Mouse (Mus musculus): ENCODE data around the gene Arl6ip5.

Gene Arl6ip5

DNA sequence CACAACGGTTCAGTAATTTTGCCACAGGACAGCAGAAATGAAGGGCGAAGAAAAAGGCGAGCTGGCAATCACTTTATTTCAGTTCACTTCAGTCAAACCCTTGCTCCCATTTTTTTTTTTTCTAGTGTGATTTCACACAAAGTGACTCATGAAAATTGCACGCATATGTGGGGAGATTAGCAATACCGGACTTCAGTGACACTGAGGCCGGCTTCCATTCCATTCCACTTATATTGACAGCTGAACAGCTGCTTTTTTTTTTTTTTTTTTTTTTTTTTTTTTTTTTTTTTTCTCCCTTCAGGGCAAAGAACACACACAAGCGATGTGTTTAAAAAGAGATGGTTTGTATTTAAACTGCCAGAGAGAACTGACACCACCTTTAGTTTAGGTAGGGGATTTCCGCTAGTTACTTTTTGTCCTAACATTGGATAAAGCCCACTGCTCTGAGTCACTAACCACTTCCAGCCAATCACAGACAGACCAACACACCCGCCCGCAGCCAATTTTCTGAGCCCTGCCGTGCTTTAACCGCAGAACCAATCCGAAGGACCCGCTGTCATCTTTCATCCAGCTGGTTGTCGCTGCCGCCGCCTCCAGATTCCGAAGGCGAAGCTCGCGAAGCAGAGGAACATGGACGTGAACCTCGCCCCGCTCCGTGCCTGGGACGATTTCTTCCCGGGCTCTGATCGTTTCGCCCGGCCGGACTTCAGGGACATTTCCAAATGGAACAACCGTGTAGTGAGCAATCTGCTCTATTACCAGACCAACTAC lies at the start of gene Arl6ip5:
Gene Arl6ip5, plus strand, starts transcription at position 499 of the 771 bp plus-strand sequence.
- peak; percentile 94 for DNase-seq (ENCODE audit: low spot score in 2 of 2)

DNA sequence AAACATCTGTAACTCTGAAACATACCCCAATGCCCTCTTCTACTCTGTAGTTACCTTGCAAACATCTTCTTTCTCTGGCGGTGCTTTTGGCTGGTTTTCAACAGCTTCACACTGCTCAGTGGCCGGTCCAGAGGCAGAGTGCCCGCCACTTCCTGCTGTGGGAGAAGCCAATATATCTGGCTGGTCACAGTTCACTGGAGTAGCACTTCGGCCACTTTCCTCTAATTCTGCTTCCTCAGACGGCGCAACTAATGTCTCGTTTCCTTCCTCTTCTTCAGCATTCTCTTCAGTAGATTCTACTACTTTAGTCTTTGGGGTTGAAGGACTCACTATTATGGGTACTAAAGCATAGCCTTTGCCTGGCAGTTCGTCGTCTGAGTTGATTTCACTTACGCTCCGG lies 34.8 kb upstream of the Arl6ip5 start:
- DNase-seq (ENCODE audit: low spot score in 2 of 2): peak in 1 of 2 experiments; percentile 5

DNA sequence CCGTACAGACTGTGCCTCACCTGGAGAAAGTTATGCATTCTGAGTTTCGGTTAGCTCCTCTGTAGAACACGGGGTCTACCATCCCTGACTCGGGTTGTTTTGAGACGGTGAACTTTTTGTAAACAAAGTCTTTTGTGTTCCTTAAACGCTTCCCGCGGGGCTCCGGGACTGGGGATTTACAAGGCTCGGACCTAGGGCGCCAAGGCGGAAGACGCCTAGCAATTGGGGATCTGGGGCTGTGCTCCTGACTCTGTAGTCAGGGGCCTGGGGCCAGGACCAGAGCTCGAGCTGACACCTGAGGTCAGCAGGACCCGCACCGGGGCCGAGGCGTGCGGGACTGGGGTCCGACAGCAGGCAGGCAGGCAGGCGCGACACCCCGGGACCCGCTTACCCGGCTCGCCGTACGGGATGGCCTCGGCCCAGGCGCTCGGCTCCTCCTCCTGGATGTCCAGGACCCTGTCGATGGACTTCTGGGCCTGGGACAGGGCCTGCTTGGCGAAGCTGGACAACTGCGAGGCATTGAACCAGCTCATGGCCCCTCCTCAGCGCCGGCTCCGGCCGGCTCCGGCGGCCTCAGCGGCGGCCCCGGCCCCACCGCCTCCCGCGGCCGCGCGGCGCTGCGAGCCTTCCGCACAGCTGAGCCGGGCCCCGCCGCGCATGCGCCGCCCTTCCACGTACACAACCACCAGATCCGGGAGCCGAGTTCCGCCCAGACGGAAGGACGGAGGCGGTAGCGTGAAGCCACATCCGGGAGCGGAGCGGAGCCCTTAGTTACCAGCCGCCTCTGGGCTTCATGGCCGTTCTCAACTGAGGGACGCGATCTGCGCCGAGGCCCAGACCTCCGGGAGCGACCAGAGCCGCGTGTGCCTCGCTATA lies 31.8 kb upstream of the Arl6ip5 start, which contains the start of gene Tmf1:
Gene Tmf1, minus strand, starts transcription at position 632 of the 876 bp plus-strand sequence.
- peak; percentile 92 to 95 for DNase-seq (ENCODE audit: low spot score in 2 of 2)

DNA sequence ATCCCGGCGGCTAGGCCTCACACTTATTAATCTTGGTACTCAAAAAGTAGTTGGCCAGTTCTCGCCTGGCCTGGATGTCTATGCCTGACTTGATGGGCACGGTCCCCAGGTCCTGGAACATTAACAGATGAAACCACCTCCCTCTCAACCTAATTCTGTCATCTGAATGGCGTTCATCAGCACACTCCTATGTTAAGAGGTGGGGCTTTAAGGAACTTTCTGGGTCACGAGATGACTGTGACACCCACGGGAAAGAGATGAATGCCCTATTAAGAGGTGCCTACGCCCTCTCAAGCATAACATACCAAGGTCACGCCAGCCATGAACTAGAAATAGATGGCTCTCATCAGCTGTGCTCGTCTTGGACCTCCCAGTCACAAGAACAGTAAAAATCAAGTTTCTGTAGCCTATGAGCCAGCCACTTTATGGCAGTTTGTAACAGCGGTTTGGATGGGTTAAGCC lies 31.1 kb upstream of the Arl6ip5 start:
- peak in 1 of 2 experiments; percentile 65 for DNase-seq (ENCODE audit: low spot score in 2 of 2)

DNA sequence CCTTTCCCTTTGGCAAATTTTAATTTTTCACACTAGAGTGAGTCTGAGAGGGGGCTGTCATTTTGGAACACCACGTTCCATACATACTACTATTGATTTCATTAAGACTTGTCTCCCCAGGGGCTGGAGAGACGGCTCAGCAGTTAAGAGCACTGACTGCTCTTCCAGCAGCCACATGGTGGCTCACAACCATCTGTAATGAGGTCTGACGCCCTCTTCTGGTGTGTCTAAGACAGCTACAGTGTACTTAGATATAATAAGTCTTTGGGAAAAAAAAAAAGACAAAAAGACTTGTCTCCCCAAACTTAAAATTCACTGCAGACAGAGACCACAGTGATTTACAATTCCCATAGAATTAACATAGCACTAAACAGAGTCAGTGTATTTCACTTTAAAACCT lies 10.1 kb upstream of the Arl6ip5 start:
- no peak for DNase-seq (ENCODE audit: low spot score in 2 of 2)

DNA sequence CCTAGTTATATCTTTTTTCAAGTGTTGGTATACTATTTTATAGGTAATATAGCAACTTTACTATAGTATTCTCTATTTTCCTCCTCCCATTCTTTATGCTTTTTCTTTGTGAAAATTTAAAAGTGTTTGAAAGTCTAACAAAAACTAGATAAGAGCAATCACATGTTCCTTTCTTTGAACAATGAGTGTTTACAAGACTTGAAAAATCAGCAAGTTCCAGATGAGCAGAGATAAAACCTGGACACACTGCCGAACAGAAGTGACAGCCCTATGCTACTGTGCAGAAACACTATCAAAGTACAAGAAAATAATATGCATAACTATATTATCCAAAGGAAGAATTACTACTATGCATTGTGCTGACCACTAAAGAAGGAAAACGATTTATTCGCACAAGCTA lies 8.0 kb upstream of the Arl6ip5 start:
- no peak for DNase-seq (ENCODE audit: low spot score in 2 of 2)

DNA sequence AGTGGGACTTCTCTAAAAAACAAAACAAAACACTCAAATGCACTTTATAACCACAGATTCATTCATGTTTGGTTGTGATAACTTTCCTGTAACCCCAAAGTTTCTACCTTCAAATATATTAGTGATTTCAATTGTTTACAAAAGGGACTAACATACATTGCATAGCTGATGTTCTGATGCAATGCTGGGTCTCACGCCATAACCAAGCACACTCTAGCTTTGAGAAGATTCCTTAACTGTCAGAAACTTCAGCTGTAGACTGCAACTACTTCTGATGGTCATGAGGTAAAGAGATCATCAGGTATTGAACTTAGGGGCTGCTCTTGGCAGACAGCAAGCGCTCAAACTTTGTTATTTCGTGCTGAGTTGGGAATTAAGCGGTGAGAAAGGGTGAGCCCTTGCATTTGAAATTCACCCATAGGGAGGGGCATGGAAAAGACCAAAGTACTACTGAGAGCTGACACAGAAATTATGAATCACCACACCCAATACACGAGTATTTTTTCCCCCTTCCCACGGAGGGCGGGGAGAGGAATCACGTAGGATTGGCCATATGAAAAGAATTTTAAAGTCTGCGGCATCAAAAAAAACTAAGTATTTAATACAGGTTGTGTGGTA lies 6.1 kb upstream of the Arl6ip5 start:
- DNase-seq (ENCODE audit: low spot score in 2 of 2): no peak

DNA sequence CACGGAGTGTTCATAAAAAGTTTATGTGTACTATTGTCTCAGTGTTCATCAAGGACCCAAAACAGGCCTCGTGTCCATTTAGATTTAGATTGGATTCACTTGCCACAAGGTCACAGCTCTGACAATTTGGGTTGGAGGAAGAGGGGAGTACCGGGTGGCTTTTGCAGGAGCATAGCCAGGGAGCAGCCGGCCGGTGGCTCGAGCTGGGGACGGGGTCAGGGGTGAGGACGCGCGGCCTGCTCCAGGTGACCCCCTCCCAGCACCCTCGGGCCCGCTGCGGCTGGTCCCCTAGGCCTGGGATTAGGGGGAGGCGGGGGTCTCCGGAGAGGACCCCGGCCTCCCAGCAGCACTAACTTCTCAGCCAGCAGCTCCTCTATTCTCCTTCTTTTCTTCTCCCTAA lies 5.5 kb upstream of the Arl6ip5 start:
- no peak for DNase-seq (ENCODE audit: low spot score in 2 of 2)

DNA sequence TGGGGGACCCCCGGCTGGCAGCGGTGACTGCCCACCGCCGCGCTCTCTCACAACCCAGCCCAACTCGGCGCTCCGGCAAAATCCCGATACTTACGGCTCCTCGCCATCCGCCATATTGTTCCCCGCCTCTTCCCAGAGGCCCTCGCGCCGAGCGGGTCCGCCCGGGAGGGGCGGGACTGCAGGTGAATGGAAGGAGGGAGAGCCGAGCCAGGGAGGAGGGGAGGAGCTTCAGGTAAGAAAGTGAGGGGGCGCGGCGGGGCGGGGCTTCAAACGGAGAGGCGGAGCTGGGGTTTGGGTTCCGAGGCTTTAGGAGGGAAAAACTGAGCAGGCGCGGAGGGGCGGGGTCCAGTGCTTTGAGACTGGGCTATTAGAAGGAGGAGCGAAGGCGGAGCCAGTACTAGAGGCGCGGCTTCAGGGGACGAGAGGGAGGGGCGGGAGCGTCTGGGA lies 5.0 kb upstream of the Arl6ip5 start, which contains the start of gene Uba3:
Gene Uba3, minus strand, starts transcription at position 209 of the 447 bp plus-strand sequence.
- DNase-seq (ENCODE audit: low spot score in 2 of 2): peak; percentile 98 to 100

DNA sequence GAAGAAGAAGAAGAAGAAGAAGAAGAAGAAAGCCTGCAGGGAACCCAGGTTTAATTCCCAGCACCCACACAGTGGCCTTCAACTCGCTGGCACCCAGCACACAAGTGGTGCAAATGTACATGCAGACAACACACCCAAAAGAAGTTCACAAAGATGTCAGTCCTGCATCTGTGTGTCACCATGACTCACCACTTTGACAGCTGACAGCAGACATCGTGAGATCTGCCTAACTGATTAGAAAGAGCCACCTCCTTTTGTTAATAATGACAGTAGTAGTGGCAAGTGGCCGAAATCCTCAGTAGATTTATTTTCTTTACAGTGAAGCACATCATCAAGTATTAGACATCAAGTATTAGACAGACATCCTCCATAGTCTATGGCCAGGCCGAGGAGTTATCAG lies 3.4 kb upstream of the Arl6ip5 start:
- no peak for DNase-seq (ENCODE audit: low spot score in 2 of 2)

DNA sequence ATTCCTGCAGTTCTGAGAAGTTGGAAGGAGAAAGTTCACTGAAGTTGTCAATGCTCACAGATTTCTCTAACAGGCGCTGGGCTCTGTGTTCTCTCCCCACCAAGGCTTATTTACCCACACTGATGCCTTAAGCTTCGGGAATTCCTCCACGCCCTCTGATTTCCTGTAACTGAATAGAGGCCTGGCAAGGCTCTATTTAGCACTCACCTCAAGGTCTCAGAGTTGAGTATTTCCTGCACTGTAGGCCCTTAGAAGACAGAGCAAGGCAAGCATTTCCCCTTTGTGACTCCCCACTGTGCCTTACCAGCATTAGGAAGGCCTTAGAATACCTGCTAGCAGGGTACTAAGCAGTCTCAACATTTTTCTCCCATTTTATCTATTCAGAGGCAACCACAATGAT lies 2.1 kb upstream of the Arl6ip5 start:
- DNase-seq (ENCODE audit: low spot score in 2 of 2): no peak

DNA sequence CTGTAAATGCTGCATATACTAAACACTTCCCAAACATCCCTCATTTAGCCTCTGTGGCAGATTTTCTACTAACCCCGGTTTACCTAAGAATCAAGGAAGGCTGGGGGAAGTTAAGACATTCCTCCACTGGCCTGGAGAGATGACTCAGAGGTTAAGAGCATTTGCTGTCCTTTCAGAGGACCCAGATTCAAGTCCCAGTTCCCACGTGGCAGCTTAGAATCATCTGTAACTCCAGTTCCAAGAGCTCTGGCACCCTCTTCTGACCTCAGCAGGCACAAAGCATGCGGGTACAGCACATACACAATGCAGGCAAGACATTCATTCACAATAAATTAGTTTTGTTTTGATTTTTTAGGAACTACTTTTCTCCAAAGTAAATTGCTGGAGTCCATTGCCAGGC lies 1.3 kb upstream of the Arl6ip5 start:
- no peak for DNase-seq (ENCODE audit: low spot score in 2 of 2)

DNA sequence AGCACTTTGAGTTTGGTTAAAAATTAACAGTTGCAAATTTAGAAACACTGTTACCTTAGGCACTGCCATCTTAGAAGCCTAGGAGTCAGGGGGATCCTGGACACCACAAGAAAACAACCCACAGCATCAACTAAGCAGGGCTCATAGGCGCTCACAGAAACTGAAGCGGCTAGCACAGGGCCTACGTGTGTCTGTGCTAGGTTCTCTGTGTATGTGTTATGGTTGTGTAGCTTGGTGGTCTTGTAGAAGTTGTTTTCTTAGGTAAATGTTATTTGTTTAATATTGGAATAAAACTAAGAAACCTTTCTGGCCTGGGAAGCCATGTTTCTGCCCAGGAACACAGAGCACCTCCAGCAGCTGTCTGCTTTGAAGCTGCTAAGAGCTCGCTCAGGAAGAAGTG lies 738 bp upstream of the Arl6ip5 start:
- DNase-seq (ENCODE audit: low spot score in 2 of 2): no peak

DNA sequence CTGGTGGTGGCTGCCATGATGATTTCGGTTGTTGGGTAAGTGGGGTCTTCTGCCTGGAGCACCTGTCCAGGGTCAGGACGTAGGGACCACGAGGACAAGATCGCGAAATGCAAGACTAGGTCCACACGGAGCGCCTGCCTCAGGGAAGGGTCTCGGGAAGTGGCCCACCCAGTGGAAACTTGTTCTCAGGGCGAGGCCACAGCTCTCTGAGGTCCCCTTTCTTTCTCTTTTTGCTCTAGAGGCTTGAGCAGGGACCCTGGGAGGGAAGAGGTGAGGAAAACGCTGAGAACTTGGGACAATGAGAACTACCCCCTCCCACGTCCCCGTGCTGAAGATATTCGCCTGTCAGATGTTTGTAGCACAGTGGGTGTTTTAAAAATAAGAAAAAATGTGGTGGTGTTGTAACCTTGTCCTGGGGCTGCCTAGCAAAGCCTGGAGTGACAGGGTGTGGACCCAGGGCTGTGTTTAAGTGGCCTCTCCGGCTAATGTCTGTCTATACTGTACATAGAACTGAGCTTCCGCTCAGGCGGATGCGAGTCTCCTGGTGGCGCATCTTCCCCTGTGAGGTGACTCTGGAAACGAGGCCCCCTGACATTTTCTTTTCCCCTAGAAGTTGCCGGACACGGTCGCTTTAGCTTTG lies 593 bp downstream of the Arl6ip5 start:
- peak; percentile 36 to 37 for DNase-seq (ENCODE audit: low spot score in 2 of 2)

DNA sequence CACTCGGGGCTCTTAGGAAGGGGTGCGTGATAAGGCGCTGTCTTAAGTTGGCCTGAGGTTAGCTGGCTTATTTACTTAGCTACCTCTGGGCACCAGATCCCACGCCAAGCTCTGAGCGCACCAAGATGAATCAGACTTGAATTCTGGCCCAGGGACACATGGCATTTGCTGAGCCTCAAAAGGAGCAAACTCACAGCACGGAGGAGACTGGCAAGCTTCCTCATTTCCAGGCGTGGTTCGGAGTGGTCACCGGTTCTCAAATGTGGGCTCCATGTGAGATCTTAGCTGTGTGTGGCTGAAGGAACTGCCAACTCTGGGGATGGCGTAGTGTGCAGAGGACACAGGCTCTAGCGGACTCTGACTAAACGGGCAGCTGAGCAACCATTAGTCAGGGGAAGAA lies 1.5 kb downstream of the Arl6ip5 start:
- DNase-seq (ENCODE audit: low spot score in 2 of 2): peak; percentile 55 to 67

DNA sequence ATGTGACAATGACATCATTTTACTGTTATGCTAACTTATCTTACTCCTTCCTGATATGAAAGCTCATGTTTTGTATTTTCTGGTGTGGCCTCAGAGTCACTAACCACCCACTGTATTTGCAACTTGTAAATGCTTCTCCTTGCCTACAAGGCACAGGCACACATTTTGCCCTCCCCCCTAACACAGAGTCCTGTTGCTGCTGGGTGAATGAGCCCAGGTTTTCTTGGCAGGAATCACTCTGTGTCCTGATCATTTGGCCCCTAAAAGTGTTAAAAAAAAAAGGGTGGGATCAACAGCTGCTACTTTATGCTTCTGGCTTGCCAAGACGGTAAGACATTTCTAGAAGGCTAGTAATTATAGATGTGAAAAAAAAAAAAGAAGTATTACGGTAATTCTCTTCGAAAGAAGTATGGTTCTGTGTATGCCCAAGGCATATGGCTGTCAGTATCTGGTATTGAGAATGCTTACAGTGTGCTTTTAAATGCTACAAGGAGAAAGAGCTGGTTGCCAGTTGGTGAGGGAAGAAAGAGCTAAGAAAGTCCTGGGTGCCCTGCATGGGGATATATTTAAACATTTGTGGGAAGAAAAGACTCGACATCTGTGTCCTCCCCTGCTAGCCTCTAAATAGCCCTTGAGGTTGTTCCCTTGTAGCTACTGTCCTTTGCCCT lies 5.8 kb downstream of the Arl6ip5 start:
- peak in 1 of 2 experiments; percentile 12 for DNase-seq (ENCODE audit: low spot score in 2 of 2)

DNA sequence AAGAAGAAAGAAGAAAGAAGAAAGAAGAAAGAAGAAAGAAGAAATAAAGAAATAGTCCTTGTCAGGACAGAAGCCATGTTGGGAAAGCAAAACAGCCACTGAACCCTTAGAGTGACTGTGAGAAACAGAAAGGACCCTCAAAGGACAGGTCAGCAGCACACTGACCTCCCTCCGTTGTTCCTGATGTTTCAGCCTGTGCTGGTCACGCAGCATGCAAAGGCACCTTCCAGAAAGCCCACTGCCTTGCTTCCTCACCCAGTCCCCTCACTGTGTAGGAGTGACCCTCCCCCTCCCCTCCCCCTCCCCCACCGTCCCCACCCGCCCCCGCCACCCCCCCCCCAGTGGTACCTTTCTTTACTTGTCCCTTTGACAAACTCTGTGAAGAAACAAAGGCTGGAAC lies 10.2 kb downstream of the Arl6ip5 start:
- DNase-seq (ENCODE audit: low spot score in 2 of 2): no peak

DNA sequence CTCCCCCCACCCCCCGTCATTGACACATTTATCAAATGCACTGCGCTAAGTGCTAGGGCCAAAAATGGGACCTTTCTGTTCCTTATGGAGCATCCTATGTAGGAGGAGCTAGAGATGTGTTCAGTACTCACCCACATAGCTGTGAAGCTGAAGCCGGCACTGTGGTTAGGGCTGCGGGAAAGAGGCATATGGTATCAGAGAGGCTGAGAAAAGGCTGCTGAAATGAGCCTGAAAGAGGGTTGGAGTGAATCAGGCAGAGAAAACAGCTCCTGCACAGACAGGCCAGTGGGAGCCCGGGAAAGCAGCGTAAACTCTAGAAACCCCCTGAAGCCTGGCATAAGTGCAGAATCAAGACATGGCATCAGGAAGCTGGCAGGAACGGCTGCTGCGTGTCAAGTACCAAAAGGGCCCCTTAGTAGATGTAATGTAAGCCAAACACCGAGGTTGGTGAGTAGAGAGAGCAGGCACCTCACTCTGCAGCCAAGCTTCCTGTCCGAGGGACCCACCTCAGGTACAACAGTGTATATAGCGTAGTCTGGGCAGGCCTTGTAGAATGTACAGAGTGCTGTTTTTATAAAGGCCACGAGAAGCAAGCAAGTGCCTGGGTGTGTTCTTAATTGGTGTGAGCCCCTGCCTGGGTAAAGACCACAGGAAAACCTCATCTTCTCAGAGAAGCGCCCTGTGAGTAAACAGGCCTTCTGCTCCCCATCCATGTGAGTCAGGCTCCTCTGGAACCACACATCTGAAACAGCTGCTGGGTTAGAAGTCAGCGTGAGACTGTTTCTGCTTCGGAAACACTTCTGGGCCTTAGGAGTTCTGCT lies 10.9 kb downstream of the Arl6ip5 start:
- peak; percentile 54 to 72 for DNase-seq (ENCODE audit: low spot score in 2 of 2)

DNA sequence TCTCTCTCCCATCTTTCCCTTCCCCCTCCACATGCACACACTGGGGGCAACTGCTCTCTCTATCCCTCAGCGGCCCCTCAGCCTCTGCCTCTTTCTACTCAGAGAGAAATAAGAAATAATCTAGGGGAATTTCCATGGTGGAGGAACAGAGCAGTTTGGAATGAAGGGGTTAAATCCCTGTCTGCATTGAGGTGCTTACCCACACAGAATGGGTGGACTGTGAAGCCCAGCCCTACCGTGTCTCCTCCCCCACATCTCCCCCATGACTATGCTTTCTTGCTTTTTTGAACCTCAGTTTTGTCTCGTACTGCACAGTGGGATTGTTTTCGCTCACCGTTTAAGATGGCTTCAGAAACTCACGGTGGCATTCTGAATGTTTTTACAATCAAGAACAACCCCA lies 11.8 kb downstream of the Arl6ip5 start:
- DNase-seq (ENCODE audit: low spot score in 2 of 2): peak; percentile 40 to 54

DNA sequence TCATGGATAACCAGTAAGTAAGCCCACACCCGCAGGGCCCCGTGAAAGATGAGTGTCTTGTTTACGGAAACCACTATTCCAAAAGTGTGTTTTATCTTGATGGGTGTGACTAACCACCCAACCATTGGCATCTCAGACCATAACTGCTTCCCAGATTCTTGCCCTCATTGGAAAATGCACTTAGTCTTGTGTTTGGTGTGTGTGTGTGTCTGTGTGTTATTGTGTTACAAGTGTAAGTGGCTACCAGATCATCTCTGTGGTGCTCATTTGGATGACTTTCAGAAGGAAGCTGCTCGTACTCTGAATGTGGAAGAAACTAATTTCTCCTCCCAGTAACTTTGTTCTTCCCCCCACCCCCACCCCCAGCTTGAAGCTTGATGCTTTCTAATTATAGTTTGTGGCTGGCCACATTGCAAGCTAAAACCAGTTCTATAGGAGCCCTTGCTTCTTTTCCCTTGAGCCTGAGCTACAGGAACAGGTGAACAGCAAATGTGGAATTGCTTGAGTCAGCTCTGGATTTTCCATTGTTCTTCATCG lies 12.5 kb downstream of the Arl6ip5 start:
- no peak for DNase-seq (ENCODE audit: low spot score in 2 of 2)

Data from natural killer cell, adult 2 months (primary cell).